Mouse (Mus musculus) G1E (cell line): ENCODE measurements around the gene Pprc1. TPM values are rescaled to one million over a fixed set of nuclear protein-coding genes. Genes with fewer than 3 reads are reported as not detected.
A peak's percentile ranks its signal among the peaks of the same experiment; 100 is the strongest.

ENCODE experiments used
- ATAC-seq: 2 replicates; pipeline ENCODE4 v1.8.0; 2016; ENCODE audit warnings: mild to moderate bottlenecking; ENCODE audit not compliant: insufficient number of reproducible peaks, poor library complexity, low FRiP score, severe bottlenecking; ENCODE audit errors: extremely low read depth
- DNase-seq: peaks from one replicate; pipeline ENCODE4 v3.0.0; 2012; ENCODE audit warnings: low spot score
- H3K27me3 ChIP-seq: 2 replicates; pipeline ENCODE4 v1.6.1; 2012; ENCODE audit warnings: mild to moderate bottlenecking, low read length, inconsistent platforms; ENCODE audit not compliant: insufficient read depth
- H3K36me3 ChIP-seq: replicated peaks from 2 replicates; pipeline ENCODE3; 2012; ENCODE audit warnings: mild to moderate bottlenecking, inconsistent platforms
- H3K4me1 ChIP-seq: 2 replicates; pipeline ENCODE4 v1.6.1; 2012; ENCODE audit warnings: low read depth, low read length, inconsistent platforms, mixed read lengths; ENCODE audit not compliant: insufficient read depth
- H3K4me3 ChIP-seq: 2 replicates; pipeline ENCODE4 v1.5.1; 2012; ENCODE audit warnings: low read depth, mild to moderate bottlenecking, inconsistent platforms, low read length, moderate library complexity, mixed read lengths
- H3K9me3 ChIP-seq: replicated peaks from 2 replicates; pipeline ENCODE4 v1.6.1; 2012; ENCODE audit warnings: inconsistent platforms
- CTCF ChIP-seq: IDR thresholded peaks from 2 replicates; pipeline ENCODE4 v1.5.1; 2012; ENCODE audit warnings: low read depth, low read length, inconsistent platforms, mixed read lengths
- GATA1 ChIP-seq: IDR thresholded peaks from 2 replicates; pipeline ENCODE4 v1.6.1; 2012; ENCODE audit warnings: borderline replicate concordance, low read length, inconsistent platforms, mixed read lengths
- GATA2 ChIP-seq: IDR thresholded peaks from 2 replicates; pipeline ENCODE4 v1.6.1; 2012; ENCODE audit warnings: low read depth, low read length, inconsistent platforms, borderline replicate concordance
- POLR2AphosphoS5 ChIP-seq: IDR thresholded peaks from 2 replicates; pipeline ENCODE4 v1.6.1; 2012; ENCODE audit warnings: low read depth, low read length, inconsistent platforms; ENCODE audit not compliant: insufficient replicate concordance
- TAL1 ChIP-seq: conservative IDR thresholded peaks from 2 replicates; pipeline ENCODE4 v1.6.1; 2012; ENCODE audit warnings: low read depth, low read length, inconsistent platforms, mixed read lengths
- polyA plus RNA-seq: library from polyadenylated mRNA; stranded (reverse); fragments of >175 nt; gene quantifications from 2 replicates; pipeline ENCODE4 v1.2.3, GENCODE M21; 2012
- total RNA-seq, 2 experiments: library from RNA; stranded (forward) in 1 of 2; stranded (reverse) in 1 of 2; fragments of 200-1000 nt in 1 of 2; fragments of >200 nt in 1 of 2; fragmentation: Nextera tagmentation in 1 of 2; gene quantifications; 2 replicates each; pipeline ENCODE4 v1.2.3; 2014 to 2017

Pprc1 gene
- total and polyA plus RNA-seq, 3 experiments, result 11.8 to 132 (median 73.3) TPM

DNA sequence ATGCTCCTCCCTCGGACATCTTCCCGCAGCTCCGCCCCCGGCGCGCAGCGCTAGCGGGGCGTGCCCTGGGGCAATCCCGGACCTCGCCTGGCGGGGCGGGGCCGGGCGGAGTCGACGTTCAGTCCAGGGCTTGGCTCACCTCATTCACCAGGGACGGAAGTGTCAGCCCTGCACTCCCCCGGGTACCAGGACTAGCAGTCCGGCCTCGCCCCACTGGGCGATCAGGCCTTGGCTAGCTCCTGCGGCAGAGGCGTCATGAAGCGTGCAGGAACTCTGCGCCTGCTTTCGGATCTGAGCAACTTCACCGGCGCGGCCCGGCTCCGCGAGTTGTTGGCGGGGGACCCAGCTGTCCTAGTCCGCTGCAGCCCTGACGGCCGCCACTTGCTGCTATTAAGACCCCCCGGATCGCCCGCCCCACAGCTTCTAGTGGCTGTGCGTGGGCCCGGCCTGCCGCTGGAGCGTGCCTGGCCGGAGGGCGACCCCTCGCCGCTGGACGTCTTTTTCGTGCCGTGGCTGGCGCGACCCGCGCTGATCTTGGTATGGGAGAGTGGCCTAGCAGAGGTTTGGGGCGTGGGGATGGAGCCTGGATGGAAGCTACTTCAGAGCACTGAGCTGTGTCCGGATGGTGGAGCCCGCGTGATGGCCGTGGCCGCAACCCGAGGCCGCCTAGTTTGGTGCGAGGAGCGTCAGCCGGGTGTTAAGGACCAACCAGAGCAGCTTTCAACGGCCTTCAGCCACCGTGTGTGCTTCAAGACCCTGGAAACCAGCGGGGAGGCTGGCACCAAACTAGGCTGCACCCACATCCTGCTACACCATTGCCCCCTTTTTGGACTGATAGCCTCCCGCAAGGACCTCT is 41.1 kb upstream of the Pprc1 start, which contains the start of gene Hps6:
Gene Hps6, plus strand, starts transcription at position 138 of the 856 bp plus-strand sequence.
- Histone ChIP-seq H3K4me1 (peaks cover 45% of the 10 kb centered on the region), H3K4me3 (peak within 1 kb of the TSS; percentile 86), H3K36me3 (peaks cover 44% of the 10 kb centered on the region), H3K27me3 (no peaks in the 10 kb centered on the region), H3K9me3 (no peaks in the 10 kb centered on the region)
- peak; percentile 94 for DNase-seq
- TF ChIP-seq GATA2 (no peak), GATA1 (no peak), CTCF (no peak), POLR2AphosphoS5 (no peak), TAL1 (no peak)
- ATAC-seq, result peak; percentile 80

DNA sequence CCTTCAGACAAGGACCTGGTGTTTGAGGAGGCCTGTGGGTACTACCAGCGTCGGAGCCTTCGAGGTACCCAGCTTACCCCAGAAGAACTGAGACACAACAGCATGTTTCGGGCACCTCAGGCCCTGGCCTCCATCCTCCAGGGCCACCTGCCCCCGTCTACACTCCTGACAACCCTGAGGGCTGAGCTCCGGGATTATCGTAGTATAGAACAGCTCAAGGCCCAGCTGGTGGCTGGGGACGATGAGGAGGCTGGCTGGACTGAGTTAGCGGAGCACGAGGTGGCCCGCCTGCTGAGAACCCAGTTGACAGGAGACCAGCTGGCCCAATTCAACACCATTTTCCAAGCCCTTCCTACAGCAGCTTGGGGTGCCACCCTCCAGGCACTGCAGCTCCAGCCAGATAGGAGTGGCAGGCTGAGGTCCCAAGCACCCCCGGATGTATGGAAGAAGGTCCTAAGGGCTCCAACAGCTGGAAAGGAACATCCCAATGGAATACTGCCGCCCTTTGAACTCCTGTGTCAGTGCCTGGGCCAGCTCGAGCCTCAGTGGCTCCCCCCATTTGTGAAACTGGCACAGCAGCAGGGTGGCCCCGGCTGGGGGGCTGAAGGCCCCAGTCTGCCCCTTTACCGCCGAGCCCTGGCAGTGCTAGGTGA is 39.7 kb upstream of the Pprc1 start:
- peaks cover 36% of the 10 kb centered on the region for H3K4me1 ChIP-seq
- peak overlapping the region; percentile 86; the same call in 1 of the 2 replicates for H3K4me3 ChIP-seq
- DNase-seq (no peak), ATAC-seq (no peak)
- H3K9me3 ChIP-seq, result no peaks in the 10 kb centered on the region
- no peaks in the 10 kb centered on the region for H3K27me3 ChIP-seq
- peaks cover 48% of the 10 kb centered on the region for H3K36me3 ChIP-seq
- TF ChIP-seq GATA1 (no peak), CTCF (no peak), GATA2 (no peak), TAL1 (no peak), POLR2AphosphoS5 (no peak)

GRCm38 (mm10) chr19:46005680-46006079 is 39.0 kb upstream of the Pprc1 start:
- peaks cover 36% of the 10 kb centered on the region for H3K4me1 ChIP-seq
- TF ChIP-seq GATA2 (no peak), POLR2AphosphoS5 (no peak), TAL1 (no peak), GATA1 (no peak), CTCF (no peak)
- ATAC-seq (no peak), DNase-seq (no peak)
- no peaks in the 10 kb centered on the region for H3K27me3 ChIP-seq
- H3K4me3 ChIP-seq, result no peak overlapping the region; the same call in 1 of the 2 replicates
- H3K9me3 ChIP-seq, result no peaks in the 10 kb centered on the region
- H3K36me3 ChIP-seq, result peaks cover 48% of the 10 kb centered on the region

GRCm38 (mm10) chr19:46014572-46015178 is 30.0 kb upstream of the Pprc1 start:
- Histone ChIP-seq H3K27me3 (peaks cover 2% of the 10 kb centered on the region; the same call in 1 of the 2 replicates), H3K4me3 (no peak overlapping the region), H3K36me3 (no peaks in the 10 kb centered on the region), H3K9me3 (no peaks in the 10 kb centered on the region), H3K4me1 (peaks cover 5% of the 10 kb centered on the region; the same call in 1 of the 2 replicates)
- ATAC-seq (no peak; the same call in 1 of the 2 replicates), DNase-seq (peak; percentile 70)
- peak; percentile 91 for TF ChIP-seq CTCF
- no peak for TF ChIP-seq TAL1
- no peak for TF ChIP-seq GATA2

- Histone ChIP-seq H3K27me3 (peaks cover 2% of the 10 kb centered on the region; the same call in 1 of the 2 replicates), H3K4me3 (no peak overlapping the region), H3K4me1 (peaks cover 5% of the 10 kb centered on the region; the same call in 1 of the 2 replicates), H3K9me3 (no peaks in the 10 kb centered on the region), H3K36me3 (no peaks in the 10 kb centered on the region)
- TF ChIP-seq TAL1 (no peak), GATA2 (no peak), CTCF (no peak), GATA1 (no peak)
- DNase-seq (no peak), ATAC-seq (no peak)
Observed at GRCm38 (mm10) chr19:46016023-46016422, 28.7 kb upstream of the Pprc1 start.

DNA sequence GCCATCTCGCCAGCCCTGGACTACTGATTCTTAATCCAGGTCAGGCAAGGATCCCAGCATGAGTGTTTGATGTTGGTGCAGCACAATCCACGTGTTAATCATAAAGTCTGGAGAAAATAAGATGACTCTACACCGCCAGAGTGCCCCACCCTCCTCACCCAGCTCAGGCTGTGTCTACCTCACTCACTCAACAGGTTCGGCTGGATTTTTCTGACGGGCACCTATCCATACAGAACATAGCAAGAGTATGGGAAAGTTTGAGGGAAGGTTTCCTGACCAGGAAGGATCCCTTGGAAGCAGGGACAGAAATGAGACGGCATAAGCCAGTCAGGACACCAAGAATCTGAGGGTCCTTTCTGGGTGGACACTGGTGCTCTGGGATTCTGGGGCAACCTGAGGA is 19.7 kb upstream of the Pprc1 start:
- TF ChIP-seq POLR2AphosphoS5 (no peak), TAL1 (no peak), CTCF (no peak), GATA2 (no peak), GATA1 (no peak)
- H3K4me3 ChIP-seq, result no peak overlapping the region
- peaks cover 6% of the 10 kb centered on the region for H3K36me3 ChIP-seq
- DNase-seq (no peak), ATAC-seq (no peak)
- H3K9me3 ChIP-seq, result peaks cover 6% of the 10 kb centered on the region
- peaks cover 11% of the 10 kb centered on the region for H3K27me3 ChIP-seq
- H3K4me1 ChIP-seq, result peaks cover 13% of the 10 kb centered on the region
